Mouse (Mus musculus) effector memory CD4-positive, alpha-beta T cell, adult 5 months (primary cell): ENCODE results near the gene Apobr. TPM values are rescaled to one million over a fixed set of nuclear protein-coding genes. Genes with fewer than 3 reads are reported as not detected.

ENCODE experiments used
- polyA plus RNA-seq: library from polyadenylated mRNA; unstranded; fragments of 100-300 nt; shearing (Covaris generic); gene quantifications from one replicate; pipeline ENCODE4 v1.2.1, GENCODE M21; 2017

Gene Apobr
- polyA plus RNA-seq = 3.4 TPM

GRCm38 (mm10) chr7:126584506-126584977 lies at the start of gene Apobr:
Apobr (plus strand) TSS chr7:126584942.

GRCm38 (mm10) chr7:126566094-126566765 lies 18.5 kb upstream of the Apobr start, which contains the start of gene Eif3c:
Eif3c (minus strand) TSS chr7:126566411.

GRCm38 (mm10) chr7:126585717-126586116 lies 975 bp downstream of the Apobr start, which contains the start of gene Cln3:
Cln3 (minus strand) TSS chr7:126585817.

GRCm38 (mm10) chr7:126594862-126595561 lies 10.3 kb downstream of the Apobr start, which contains the start of gene Il27:
Il27 (minus strand) TSS chr7:126594941.

GRCm38 (mm10) chr7:126630824-126631518 lies 46.2 kb downstream of the Apobr start, which contains the start of gene Nupr1:
Nupr1 (minus strand) TSS chr7:126630861.

Other genes starting within 250 kb of the Apobr start
- gene Lat, start 215.4 kb upstream of the Apobr start, polyA plus RNA-seq = 675 TPM
- gene Spns1, start 207.5 kb upstream of the Apobr start, polyA plus RNA-seq = 33.0 TPM
- gene Nfatc2ip, start 188.2 kb upstream of the Apobr start, polyA plus RNA-seq = 5.9 TPM
- gene Cd19, start 170.1 kb upstream of the Apobr start, polyA plus RNA-seq = not detected
- gene Rabep2, start 156.2 kb upstream of the Apobr start, polyA plus RNA-seq = 40.4 TPM
- 0.39 TPM for gene Atp2a1, start 121.8 kb upstream of the Apobr start, polyA plus RNA-seq
- gene Sh2b1, start 109.5 kb upstream of the Apobr start, polyA plus RNA-seq = 58.6 TPM
- gene Tufm, start 97.6 kb upstream of the Apobr start, polyA plus RNA-seq = 66.5 TPM
- 118 TPM for gene Atxn2l, start 81.5 kb upstream of the Apobr start, polyA plus RNA-seq
- gene Eif3c, start 18.5 kb upstream of the Apobr start, polyA plus RNA-seq = 142 TPM
- gene Cln3, start 875 bp downstream of the Apobr start, polyA plus RNA-seq = 83.6 TPM
- not detected for gene Il27, start 10.0 kb downstream of the Apobr start, polyA plus RNA-seq
- not detected for gene Nupr1, start 45.9 kb downstream of the Apobr start, polyA plus RNA-seq
- 62.4 TPM for gene Sgf29, start 64.4 kb downstream of the Apobr start, polyA plus RNA-seq
- not detected for gene Sult1a1, start 91.5 kb downstream of the Apobr start, polyA plus RNA-seq
- 70.2 TPM for gene Bola2, start 110.5 kb downstream of the Apobr start, polyA plus RNA-seq
- 2.2 TPM for gene Slx1b, start 110.8 kb downstream of the Apobr start, polyA plus RNA-seq
- gene Coro1a, start 122.8 kb downstream of the Apobr start, polyA plus RNA-seq = 1,641 TPM
- gene Mapk3, start 174.7 kb downstream of the Apobr start, polyA plus RNA-seq = 20.2 TPM
- not detected for gene Gdpd3, start 181.4 kb downstream of the Apobr start, polyA plus RNA-seq
- 370 TPM for gene Ypel3, start 192.0 kb downstream of the Apobr start, polyA plus RNA-seq
- 2.2 TPM for gene Tbx6, start 196.5 kb downstream of the Apobr start, polyA plus RNA-seq
- gene Ppp4c, start 207.6 kb downstream of the Apobr start, polyA plus RNA-seq = 384 TPM
- gene Fam57b, start 212.7 kb downstream of the Apobr start, polyA plus RNA-seq = not detected
- not detected for gene 4930451I11Rik, start 246.7 kb downstream of the Apobr start, polyA plus RNA-seq